Mouse (Mus musculus): ENCODE measurements around the gene Cntnap1. TPM values are rescaled to one million over a fixed set of nuclear protein-coding genes. Genes with fewer than 3 reads are reported as not detected.

Gene Cntnap1
- polyA plus RNA-seq (2012; rRNA removed) = 12.6 and 13.4 TPM in 2 replicates

GRCm38 (mm10) chr11:101170354-101170810 lies at the start of gene Cntnap1:
Gene Cntnap1 (plus strand): TSS chr11:101170523.

GRCm38 (mm10) chr11:101155728-101156371 lies 14.5 kb upstream of the Cntnap1 start, which contains the start of gene Tubg2:
Gene Tubg2 (plus strand): TSS chr11:101155907.

DNA sequence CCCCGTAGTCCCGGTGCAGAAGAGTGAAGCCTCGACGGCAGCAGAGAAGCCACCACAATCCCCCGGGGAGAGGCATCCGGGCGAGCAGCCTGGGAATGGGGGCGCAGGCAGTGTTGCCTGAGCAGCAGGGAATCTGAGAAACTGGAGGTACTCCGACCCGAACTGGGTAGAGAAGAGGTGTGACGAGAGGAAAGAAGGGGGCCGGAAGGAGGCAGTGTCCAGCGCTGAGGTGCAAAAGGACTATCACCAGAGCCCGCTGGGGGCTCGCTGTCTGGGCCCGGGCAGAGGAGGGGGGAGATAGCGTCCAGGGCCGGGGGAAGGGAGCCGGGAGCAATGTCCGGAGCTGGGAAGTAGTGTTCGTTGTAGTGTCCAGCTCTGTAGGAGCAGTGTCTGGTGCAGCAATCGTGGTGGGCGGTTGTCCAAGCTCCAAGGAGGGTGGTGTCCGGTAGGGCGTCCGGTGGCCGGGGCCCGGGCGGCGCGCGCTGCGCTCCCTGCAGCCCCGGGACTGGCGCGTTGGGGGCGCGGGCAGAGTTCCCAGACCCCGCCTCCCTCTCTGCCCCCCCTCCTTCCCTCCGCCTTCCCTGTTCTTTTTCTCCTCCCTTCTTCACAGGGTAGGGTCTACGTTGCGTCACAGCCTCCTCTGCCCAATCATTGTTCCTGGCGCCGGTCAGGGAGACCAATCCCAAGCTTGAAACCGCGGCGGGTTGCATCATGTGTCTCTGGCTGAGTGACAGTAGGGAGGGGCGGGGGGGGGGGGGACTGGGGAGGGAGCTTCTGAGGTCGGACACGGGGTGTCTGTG lies 688 bp downstream of the Cntnap1 start, which contains the start of gene Plekhh3:
TSS of gene Plekhh3 (minus strand) at position 541 of the 800 bp plus-strand sequence.

DNA sequence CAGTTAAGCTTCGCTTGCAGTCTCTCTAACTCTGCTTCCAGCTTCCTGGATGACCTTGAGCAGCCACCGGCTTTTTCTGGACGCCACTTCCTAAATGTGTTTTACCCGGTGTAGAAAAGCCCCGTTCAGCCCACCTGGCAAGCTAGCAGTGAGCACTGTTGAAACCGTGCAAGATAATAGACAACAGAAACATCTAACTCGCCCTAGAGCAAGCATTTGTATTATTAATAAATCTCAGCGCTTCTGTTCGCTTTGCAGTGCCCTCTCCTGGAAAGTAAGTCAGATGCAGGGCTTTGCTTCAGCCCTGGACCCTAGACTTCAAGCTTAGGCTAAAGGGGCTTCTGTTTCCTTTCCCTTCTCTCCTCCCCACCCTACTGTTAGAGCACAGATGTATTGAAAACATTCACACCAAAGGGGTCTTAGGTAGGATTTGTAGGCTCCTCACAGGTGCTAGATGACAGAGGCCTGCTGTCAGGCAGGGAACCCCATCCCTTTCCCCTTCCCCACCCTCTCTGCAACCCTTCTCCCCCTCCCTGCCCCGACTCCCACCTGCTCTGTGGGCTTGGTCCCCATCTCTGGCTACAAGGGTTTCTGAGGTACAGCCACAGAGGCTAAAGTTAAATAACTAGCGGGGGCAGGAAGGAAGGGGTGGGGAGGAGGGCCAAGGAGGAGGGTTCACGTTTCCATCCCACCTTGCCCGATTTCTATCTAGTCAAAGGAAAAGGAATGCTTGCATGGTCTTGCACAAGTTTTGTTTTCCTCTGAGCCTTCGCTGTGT lies 4.7 kb downstream of the Cntnap1 start, which contains the start of gene Ccr10:
TSS of gene Ccr10 (minus strand) at position 593 of the 778 bp plus-strand sequence.

GRCm38 (mm10) chr11:101226065-101226701 lies 55.9 kb downstream of the Cntnap1 start, which contains the start of gene Ezh1:
Gene Ezh1 (minus strand): TSS chr11:101226463.

Other genes with a start within 250 kb of the Cntnap1 start
- 120 and 122 TPM in 2 replicates for gene Stat3, start 231.0 kb upstream of the Cntnap1 start, polyA plus RNA-seq (2012; rRNA removed)
- 263 and 307 TPM in 2 replicates for gene Cavin1, start 199.6 kb upstream of the Cntnap1 start, polyA plus RNA-seq (2012; rRNA removed)
- 61.8 and 84.5 TPM in 2 replicates for gene Atp6v0a1, start 161.1 kb upstream of the Cntnap1 start, polyA plus RNA-seq (2012; rRNA removed)
- 124 and 125 TPM in 2 replicates for gene Naglu, start 100.5 kb upstream of the Cntnap1 start, polyA plus RNA-seq (2012; rRNA removed)
- gene Hsd17b1, start 92.1 kb upstream of the Cntnap1 start, polyA plus RNA-seq (2012; rRNA removed) = 267 and 378 TPM in 2 replicates
- gene Coasy, start 88.0 kb upstream of the Cntnap1 start, polyA plus RNA-seq (2012; rRNA removed) = 122 and 140 TPM in 2 replicates
- 23.9 and 36.2 TPM in 2 replicates for gene Mlx, start 83.2 kb upstream of the Cntnap1 start, polyA plus RNA-seq (2012; rRNA removed)
- 1.7 and 2.1 TPM in 2 replicates for gene Psmc3ip, start 75.1 kb upstream of the Cntnap1 start, polyA plus RNA-seq (2012; rRNA removed)
- gene Retreg3, start 50.6 kb upstream of the Cntnap1 start, polyA plus RNA-seq (2012; rRNA removed) = 59.4 and 75.1 TPM in 2 replicates
- 11.5 and 16.8 TPM in 2 replicates for gene Tubg1, start 50.6 kb upstream of the Cntnap1 start, polyA plus RNA-seq (2012; rRNA removed)
- gene Tubg2, start 14.6 kb upstream of the Cntnap1 start, polyA plus RNA-seq (2012; rRNA removed) = 8.2 and 11.3 TPM in 2 replicates
- 89.1 and 109 TPM in 2 replicates for gene Plekhh3, start 828 bp downstream of the Cntnap1 start, polyA plus RNA-seq (2012; rRNA removed)
- 0.78 and 0.87 TPM in 2 replicates for gene Ccr10, start 4.9 kb downstream of the Cntnap1 start, polyA plus RNA-seq (2012; rRNA removed)
- gene Ezh1, start 55.9 kb downstream of the Cntnap1 start, polyA plus RNA-seq (2012; rRNA removed) = 33.7 and 37.5 TPM in 2 replicates
- gene Ramp2, start 75.5 kb downstream of the Cntnap1 start, polyA plus RNA-seq (2012; rRNA removed) = 128 and 138 TPM in 2 replicates
- 49.4 and 63.9 TPM in 2 replicates for gene Vps25, start 83.2 kb downstream of the Cntnap1 start, polyA plus RNA-seq (2012; rRNA removed)
- gene Wnk4, start 90.0 kb downstream of the Cntnap1 start, polyA plus RNA-seq (2012; rRNA removed) = 11.7 and 13.1 TPM in 2 replicates
- gene Cntd1, start 108.5 kb downstream of the Cntnap1 start, polyA plus RNA-seq (2012; rRNA removed) = 0.13 and 0.33 TPM in 2 replicates
- 236 and 502 TPM in 2 replicates for gene Coa3, start 108.6 kb downstream of the Cntnap1 start, polyA plus RNA-seq (2012; rRNA removed)
- gene Becn1, start 131.8 kb downstream of the Cntnap1 start, polyA plus RNA-seq (2012; rRNA removed) = 129 and 200 TPM in 2 replicates
- gene Psme3, start 145.7 kb downstream of the Cntnap1 start, polyA plus RNA-seq (2012; rRNA removed) = 45.8 and 60.3 TPM in 2 replicates
- 9.2 and 10.4 TPM in 2 replicates for gene Aoc2, start 154.5 kb downstream of the Cntnap1 start, polyA plus RNA-seq (2012; rRNA removed)
- gene Aoc3, start 160.1 kb downstream of the Cntnap1 start, polyA plus RNA-seq (2012; rRNA removed) = 104 and 107 TPM in 2 replicates
- gene G6pc, start 197.0 kb downstream of the Cntnap1 start, polyA plus RNA-seq (2012; rRNA removed) = 0.10 and 0.18 TPM in 2 replicates
- gene Aarsd1, start 247.1 kb downstream of the Cntnap1 start, polyA plus RNA-seq (2012; rRNA removed) = 29.9 and 36.8 TPM in 2 replicates